Mouse (Mus musculus): ENCODE data around the gene Apex2.

Gene Apex2

DNA sequence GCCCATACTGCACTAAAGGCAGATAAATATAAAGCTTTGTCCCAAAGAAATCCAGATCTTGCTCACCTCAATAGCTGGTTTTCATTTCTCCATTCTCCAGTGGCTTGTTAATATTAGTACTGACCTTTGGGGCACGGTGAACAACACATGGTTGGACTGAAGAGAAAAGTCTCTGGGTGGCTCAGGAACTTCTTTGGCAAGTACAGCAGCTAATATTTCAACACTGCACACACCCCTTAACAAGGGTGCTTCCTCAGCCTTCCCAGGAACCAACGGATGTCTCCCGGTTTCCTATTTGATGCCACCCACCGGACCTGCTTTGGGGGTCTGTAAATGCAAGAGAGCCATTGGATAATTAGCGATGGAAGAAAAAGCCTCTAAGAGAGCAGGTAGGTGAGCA lies at the start of gene Apex2:
Gene Apex2 (minus strand): TSS at position 173 of the 400 bp plus-strand sequence.
- no peak for DNase-seq (ENCODE audit: extremely low read depth, low read depth)

DNA sequence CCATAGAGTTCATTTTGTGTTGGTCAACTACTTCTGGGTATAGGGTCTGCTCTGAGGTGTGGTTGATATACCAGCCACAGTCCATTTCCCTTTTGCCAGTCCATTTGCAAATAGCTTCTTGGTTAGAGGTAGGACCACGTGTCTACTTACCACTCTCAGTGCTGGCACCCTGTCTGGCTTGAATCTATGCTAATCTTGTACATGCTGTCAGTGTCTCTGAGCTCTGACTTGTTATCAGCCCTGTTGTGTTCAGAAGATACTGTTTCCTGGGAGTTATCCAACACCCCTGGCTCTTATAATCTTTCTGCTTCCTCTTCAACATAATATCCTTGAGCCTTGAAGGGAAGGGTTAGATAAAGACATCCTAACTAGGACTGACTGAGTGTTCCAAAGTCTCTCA lies 46.8 kb upstream of the Apex2 start:
- DNase-seq (ENCODE audit: extremely low read depth, low read depth) = peak; percentile 64

DNA sequence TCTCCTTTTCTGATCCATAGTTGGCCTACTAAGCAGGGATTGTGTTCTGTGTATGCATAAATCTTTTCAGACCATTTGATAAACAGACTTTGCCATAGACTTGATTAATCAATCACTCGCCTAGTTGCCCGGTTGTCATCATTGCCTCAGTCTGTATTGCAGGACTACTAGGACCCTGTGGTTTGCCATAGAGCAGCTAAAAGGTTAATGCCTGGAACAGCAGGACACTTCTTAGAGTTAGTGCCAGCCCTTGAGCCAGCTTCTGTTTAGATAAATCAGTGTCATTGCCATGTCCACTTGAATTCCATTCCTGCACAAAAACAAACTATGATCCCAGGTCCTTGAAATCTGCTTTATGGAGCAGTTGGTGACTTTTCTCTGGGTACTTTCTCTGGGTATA lies 9.2 kb upstream of the Apex2 start:
- DNase-seq (ENCODE audit: extremely low read depth, low read depth) = no peak

- no peak for DNase-seq (ENCODE audit: extremely low read depth, low read depth)
Observed at GRCm38 (mm10) chrX:150595016-150595760, 5.5 kb upstream of the Apex2 start.

GRCm38 (mm10) chrX:150594176-150594575 lies 4.5 kb upstream of the Apex2 start:
- no peak for DNase-seq (ENCODE audit: extremely low read depth, low read depth)

GRCm38 (mm10) chrX:150593266-150594035 lies 3.8 kb upstream of the Apex2 start:
- no peak for DNase-seq (ENCODE audit: extremely low read depth, low read depth)

DNA sequence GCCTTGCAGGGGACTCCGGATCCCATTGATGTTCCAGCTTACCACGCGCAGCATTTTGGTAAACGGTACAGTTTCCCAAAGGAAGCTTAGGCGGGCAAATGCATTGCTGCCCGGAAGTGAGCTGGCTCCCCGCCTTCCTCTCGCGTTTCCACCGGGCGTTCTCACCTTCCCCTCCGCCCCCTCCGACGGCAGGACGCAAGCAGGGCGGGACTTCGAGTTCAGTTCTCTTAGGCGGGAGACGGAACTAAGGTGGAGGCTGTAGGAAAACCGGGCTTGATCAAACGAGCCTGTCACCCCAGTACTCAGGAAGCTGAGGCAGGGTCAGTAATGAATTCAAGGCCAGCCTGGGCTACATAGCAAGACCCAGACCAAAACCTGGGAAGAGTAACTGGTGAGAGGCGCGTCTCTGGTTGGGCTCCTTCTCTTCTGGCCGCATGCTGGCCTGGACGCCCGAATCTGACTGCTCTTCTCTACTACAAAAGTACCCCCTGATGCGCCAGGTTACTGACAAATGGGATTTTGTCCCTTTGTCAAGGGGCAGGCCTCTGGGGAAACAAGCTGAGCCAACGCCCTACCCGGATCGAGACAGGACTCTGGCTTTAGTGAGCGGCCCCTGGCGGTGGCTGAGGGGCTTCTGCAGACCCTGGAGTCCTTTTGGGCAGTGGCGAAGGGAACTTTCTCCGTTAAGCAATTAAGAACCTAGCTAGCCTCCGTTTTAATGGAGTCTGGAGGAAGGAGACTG lies 1.5 kb downstream of the Apex2 start, which contains the start of gene Pfkfb1:
Gene Pfkfb1 (plus strand): TSS at position 207 of the 742 bp plus-strand sequence.
- DNase-seq (ENCODE audit: extremely low read depth, low read depth) = peak; percentile 79

DNA sequence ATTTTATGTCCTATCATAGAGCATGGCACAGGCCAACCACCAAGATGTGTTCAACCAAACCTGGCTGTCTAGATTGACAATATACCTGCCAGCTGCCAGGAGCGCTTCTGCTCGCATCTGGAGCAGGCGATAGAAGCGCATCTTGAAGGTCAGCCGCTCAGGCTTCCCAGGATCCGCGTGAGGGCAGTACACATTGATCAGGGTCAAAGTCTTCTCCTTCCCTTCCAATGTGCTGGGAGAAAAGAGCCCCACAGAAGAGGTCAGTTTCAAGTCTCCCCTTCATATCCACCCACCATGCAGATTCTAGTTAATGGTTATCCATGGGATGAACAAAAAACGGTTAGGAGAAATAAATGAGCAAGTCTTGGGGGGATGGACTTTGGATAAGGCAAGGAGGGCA lies 4.6 kb downstream of the Apex2 start:
- no peak for DNase-seq (ENCODE audit: extremely low read depth, low read depth)

GRCm38 (mm10) chrX:150581921-150582320 lies 7.7 kb downstream of the Apex2 start:
- DNase-seq (ENCODE audit: extremely low read depth, low read depth) = no peak

DNA sequence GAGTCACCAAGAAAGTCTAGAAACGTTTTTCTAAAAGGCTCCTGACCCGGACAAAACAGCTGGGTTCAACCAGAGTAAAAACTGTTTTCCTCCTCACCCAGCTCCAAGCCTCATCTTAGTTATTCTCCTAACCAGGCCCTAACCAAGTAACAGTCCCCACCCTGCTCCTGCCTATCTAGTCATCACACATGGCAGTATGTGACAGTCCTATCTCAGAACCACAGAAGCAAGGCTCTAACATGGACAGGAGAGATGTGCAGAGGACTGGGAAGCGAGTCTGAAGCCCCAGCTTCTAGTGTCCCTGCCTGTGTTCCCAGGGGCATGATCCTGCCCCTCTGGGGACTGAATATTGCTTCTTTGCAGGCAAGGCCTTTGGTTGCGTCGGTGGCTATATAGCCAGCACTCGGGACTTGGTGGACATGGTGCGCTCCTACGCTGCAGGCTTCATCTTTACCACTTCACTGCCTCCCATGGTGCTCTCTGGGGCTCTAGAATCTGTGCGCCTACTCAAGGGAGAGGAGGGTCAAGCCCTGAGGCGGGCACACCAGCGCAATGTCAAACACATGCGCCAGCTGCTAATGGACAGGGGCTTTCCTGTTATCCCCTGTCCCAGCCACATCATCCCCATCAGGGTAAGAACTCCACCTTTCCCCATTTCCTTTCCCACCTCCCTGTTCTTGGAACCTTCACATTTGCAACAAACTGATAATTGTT lies 24.9 kb downstream of the Apex2 start:
- peak; percentile 87 for DNase-seq (ENCODE audit: extremely low read depth, low read depth)

DNA sequence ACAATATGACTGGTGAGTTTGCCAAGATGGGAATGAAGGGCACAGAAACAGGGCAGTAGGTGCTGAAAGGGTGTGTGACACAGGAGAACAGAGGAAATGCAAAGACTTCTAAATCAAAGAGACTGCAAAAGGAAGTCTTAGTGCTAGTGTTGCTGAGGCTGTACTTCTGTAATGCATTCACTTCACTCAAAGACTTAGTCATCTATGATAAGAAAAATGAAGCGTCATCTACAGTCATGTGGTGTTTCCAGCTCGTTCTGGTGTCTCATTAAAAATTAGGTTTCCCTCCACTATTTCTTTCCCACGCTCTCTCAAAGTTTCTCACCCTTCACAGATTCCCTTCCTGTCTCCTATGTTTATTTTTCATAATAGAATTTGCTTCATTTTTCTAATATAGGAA lies 35.6 kb downstream of the Apex2 start:
- DNase-seq (ENCODE audit: extremely low read depth, low read depth) = no peak

GRCm38 (mm10) chrX:150551986-150552385 lies 37.7 kb downstream of the Apex2 start:
- DNase-seq (ENCODE audit: extremely low read depth, low read depth) = no peak

DNA sequence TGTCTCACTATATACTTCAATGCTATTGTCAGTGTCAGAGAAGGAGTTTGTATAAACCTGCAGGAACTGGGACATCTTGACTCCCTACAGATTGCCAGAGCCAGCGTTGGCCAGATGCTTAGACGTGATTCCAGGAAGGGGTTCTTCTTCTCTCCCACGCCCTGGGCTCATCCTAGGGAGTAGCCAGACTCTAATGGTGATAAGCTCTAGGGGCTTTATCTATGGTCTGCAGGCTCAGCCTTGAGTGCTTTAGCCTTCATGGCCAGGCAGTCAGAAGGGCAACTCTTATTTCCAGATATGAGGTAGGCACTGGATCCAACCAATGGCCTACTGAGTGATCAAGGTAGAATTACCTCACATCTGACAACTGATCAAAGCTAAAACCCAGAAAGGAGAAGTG lies 40.0 kb downstream of the Apex2 start:
- DNase-seq (ENCODE audit: extremely low read depth, low read depth) = peak; percentile 100

DNA sequence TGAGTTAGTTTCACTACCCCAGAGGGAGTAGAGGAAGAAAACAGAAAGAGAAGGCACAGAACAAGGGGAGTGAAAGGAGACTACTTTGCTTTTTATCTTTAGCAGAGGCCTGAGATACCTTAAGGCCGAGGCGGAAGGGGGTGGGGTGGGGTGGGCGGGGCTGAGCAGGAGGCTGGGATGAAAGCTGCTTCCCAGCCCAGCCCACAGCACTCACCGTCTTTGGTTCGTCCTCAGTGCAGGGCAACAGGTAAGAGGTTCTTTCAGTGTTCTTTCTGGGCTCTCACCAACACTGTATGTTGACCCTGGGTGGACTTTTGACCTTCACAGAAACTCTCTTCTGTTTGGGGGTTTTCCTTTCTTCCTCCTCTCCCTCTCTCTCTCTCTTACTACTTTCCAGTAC lies 42.4 kb downstream of the Apex2 start, which contains the start of gene Alas2:
Gene Alas2 (plus strand): TSS at position 137 of the 400 bp plus-strand sequence.
- DNase-seq (ENCODE audit: extremely low read depth, low read depth) = no peak

DNA sequence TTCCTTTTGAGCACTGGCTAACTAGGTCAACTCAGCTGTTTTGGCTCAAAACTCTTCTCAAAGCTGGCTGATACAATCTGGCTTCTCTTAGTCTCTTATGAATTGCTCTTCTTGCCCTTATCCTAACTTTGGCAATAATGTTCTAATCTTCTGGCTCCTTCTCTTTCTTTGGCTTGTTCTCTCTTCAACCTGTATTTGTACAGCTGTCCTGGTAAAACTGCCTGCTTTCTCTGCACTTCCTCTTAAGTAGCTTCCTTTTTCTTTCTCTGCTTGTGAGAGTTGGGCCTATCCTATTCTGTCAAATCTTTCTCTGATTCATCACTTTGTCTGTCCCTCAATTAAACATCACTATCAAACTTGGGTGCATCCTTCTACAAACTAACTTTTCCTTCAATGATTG lies 48.0 kb downstream of the Apex2 start:
- DNase-seq (ENCODE audit: extremely low read depth, low read depth) = no peak

GRCm38 (mm10) chrX:150540111-150540510 lies 49.6 kb downstream of the Apex2 start:
- DNase-seq (ENCODE audit: extremely low read depth, low read depth) = peak; percentile 84

DNA sequence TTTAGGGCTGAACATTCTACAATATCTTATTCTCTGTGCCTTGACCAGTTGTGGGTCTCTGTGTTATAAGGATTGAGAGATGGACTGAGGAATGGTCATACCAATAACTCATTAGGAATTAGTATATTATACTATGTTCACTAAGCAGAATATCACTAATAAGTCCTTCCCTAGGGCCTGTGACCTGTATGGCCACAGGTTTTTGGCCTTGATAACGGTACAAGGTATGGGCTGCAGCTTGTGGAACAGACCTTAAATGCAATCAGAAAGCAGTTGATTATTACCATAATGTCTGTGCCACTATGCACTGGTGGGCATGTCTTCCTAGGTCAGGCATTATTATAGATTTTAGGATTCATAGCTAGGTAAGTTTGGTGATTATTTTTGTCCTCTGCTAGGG lies 73.2 kb downstream of the Apex2 start:
- no peak for DNase-seq (ENCODE audit: extremely low read depth, low read depth)

DNA sequence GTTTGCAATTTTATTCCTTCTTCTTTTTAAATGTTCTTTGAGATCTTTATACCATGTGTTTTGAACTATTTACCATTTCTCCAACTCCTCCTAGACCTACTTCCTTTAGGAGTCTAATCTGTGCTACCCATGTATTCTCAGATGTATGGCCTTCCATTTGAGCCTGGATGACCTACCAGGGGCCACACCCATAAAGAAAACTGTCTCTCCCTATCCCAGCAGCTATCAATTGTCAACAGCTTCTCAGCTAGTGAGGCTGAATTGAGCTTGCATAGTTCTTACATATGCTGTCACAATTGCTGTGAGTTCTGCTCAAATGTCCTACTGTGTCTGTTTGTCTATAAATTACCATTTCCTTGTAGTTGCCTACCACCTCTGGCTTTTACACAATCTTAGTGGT lies 73.7 kb downstream of the Apex2 start:
- peak; percentile 33 for DNase-seq (ENCODE audit: extremely low read depth, low read depth)

DNA sequence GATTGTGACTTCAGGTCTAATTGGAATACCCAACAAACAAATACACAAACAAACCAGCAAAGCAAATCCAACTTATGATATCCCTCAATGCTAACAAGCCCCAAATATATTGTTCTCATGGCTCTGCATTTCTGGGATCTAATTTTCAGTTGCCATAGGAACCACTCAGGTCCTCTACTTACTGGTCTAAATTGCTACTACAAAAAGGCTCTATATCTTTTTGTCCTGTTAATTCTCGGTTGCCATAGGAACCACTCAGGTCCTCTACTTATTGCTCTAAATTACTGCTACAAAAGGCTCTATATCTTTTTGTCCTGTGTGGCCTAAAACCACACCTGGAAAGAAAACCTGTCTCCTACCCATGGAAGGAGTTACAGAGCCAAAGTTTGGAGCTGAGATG lies 75.5 kb downstream of the Apex2 start:
- DNase-seq (ENCODE audit: extremely low read depth, low read depth) = no peak

DNA sequence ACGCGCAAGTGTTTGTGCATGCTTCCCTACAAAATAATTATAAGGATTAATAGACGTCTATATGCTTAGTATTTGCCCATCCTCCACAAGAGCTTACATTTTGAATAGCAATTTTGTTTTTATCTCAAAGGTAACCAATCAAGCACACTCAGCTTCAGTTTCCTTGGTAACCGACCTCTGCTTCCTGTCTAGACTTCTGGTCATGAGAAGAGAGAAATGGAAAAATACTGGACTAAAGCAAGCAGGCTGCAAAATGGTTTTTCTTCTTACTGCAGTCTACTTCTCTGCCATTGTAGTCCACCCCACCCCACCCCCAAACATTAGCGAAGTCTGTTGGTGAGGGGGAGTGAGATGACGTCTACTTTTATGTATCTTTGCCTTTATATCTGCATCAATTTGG lies 78.4 kb downstream of the Apex2 start:
- no peak for DNase-seq (ENCODE audit: extremely low read depth, low read depth)

GRCm38 (mm10) chrX:150510631-150511030 lies 79.0 kb downstream of the Apex2 start:
- DNase-seq (ENCODE audit: extremely low read depth, low read depth) = peak; percentile 60
